Mouse (Mus musculus) heart, adult 2 months (tissue): ENCODE measurements at regions not wholly inside any gene's neighbourhood (a gene's known extent, or its start where the extent isn't known, plus 50 kb on each side); places are given as distances from the start of the nearest gene placed in this dataset.

ENCODE experiments used
- CTCF ChIP-seq: fragments of 200-600 bp; IDR thresholded peaks from 2 replicates; pipeline ENCODE4 v1.8.1; 2022; ENCODE audit warnings: antibody characterized with exemption, mild to moderate bottlenecking, moderate library complexity
- POLR2A ChIP-seq: fragments of 200-500 bp; IDR thresholded peaks from 2 replicates; pipeline ENCODE4 v1.6.1; 2011; ENCODE audit warnings: mild to moderate bottlenecking, low read depth, low read length, control low read depth; ENCODE audit not compliant: insufficient read depth

DNA sequence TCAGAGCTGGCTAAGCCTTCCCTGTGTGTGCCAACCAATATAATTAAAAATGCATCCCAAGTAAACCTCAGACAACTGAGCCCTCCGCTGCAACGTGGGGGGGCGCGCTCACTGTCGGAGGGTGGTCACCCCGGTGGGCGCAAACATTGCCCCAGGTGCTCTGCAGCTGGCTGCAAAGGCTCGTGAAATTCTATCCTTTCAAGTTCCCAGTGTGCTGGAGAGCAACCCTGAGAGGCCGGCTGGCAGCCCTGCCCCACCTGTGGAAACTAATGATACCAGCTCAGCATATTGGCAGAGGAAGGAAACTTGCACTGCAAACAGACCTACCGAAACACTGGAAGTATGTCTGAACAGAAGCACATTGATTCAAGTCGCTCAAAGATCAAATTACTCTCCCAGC, 249.4 kb upstream of the Rgma start:
- no peak for TF ChIP-seq CTCF
- no peak for TF ChIP-seq POLR2A
